Mouse (Mus musculus): ENCODE results near the gene Dync2li1.

DNA sequence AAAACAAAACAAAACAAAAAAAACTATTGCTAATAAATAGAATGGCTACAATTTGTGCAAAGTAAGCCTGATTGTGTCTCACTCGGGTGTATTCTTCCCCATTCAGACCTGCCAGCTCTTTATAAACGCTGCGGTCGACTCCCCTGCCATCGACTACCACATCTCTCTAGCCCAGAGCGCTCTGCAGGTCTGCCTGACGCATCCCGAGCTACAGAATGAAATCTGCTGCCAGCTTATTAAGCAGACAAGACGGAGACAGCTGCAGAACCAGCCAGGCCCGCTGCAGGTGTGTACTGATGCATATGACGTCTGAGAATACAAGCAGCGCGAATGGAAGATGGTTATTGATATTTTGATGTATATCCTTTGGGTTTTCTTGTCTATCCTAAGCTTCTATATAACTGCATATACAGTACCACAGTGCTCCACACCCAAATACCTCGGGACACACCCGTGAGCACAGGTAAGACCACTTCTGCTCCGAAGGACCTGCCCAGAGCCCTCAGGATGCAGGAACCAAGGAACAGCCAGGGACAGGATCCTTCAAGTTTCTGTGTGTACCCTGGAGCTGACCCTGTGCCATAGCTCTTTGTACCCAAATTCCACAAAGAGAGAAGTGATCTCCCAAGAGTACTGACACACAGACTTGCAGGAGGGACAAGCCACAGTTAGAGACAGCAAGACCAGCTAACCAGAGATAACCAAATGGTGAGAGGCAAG, 34.7 kb upstream of the Dync2li1 start:
- TF ChIP-seq CTCF (IDR thresholded peaks at IDR 0.05; ENCODE audit: control insufficient read depth, insufficient read depth, low read length): no peak
- no peak for TF ChIP-seq POLR2A (IDR thresholded peaks at IDR 0.05; ENCODE audit: borderline replicate concordance, control insufficient read depth, low read depth, low read length)
